Mouse (Mus musculus) ES-E14 (cell line): ENCODE results near the gene Lmtk2. TPM values are rescaled to one million over a fixed set of nuclear protein-coding genes. Genes with fewer than 3 reads are reported as not detected.

Experiments
- DNase-seq: peaks from one replicate; pipeline ENCODE4 v3.0.0-alpha.2; 2013; ENCODE audit warnings: low read depth, low spot score
- H3K27ac ChIP-seq: 2 replicates; pipeline ENCODE4 v1.5.1; 2012; ENCODE audit warnings: low read depth, mild to moderate bottlenecking, low read length, moderate library complexity, mixed read lengths; ENCODE audit not compliant: poor library complexity, insufficient read depth, severe bottlenecking
- H3K36me3 ChIP-seq: 2 replicates; pipeline ENCODE4 v1.6.1; 2012; ENCODE audit warnings: mild to moderate bottlenecking, low read length, moderate library complexity, mixed read lengths; ENCODE audit not compliant: control insufficient read depth, poor library complexity, insufficient read depth, severe bottlenecking
- H3K4me1 ChIP-seq, 2 experiments: fragments of 150-350 bp in 1 of 2; sonication (generic) in 1 of 2; 2 replicates each; pipeline ENCODE4 v1.6.1; 2012; ENCODE audit warnings: low read length in 2 of 2, mild to moderate bottlenecking in 1 of 2, mixed read lengths in 1 of 2; ENCODE audit not compliant: control insufficient read depth in 2 of 2, insufficient read depth in 2 of 2, poor library complexity in 1 of 2
- H3K4me3 ChIP-seq, 2 experiments: fragments of 150-350 bp in 1 of 2; sonication (generic) in 1 of 2; 2 replicates each; pipeline ENCODE4 v1.5.1; 2012; ENCODE audit warnings: low read length in 2 of 2, low read depth in 1 of 2, mild to moderate bottlenecking in 1 of 2, mixed read lengths in 1 of 2; ENCODE audit not compliant: insufficient read depth in 1 of 2, poor library complexity in 1 of 2, severe bottlenecking in 1 of 2
- H3K9ac ChIP-seq: 2 replicates; pipeline ENCODE4 v1.6.1; 2012; ENCODE audit warnings: low read depth, mild to moderate bottlenecking, low read length, mixed read lengths; ENCODE audit not compliant: poor library complexity, insufficient read depth, severe bottlenecking
- H3K9me3 ChIP-seq: fragments of 150-350 bp; sonication (generic); 2 replicates; pipeline ENCODE4 v1.6.1; 2012; ENCODE audit warnings: low read depth, mild to moderate bottlenecking, low read length; ENCODE audit not compliant: control insufficient read depth, insufficient read depth
- CHD2 ChIP-seq: IDR thresholded peaks from 2 replicates; pipeline ENCODE4 v1.6.1; 2014; ENCODE audit warnings: mild to moderate bottlenecking, low read depth, low read length, inconsistent platforms
- HCFC1 ChIP-seq: IDR thresholded peaks from 2 replicates; pipeline ENCODE4 v1.6.1; 2012; ENCODE audit warnings: low read length, inconsistent platforms, borderline replicate concordance; ENCODE audit not compliant: insufficient read depth
- MAFK ChIP-seq: IDR thresholded peaks from 2 replicates; pipeline ENCODE4 v1.6.1; 2014; ENCODE audit warnings: mild to moderate bottlenecking, low read depth, low read length, inconsistent platforms; ENCODE audit not compliant: insufficient read depth
- ZC3H11A ChIP-seq: IDR thresholded peaks from 2 replicates; pipeline ENCODE4 v1.6.1; 2012; ENCODE audit warnings: low read depth, mild to moderate bottlenecking, inconsistent platforms, low read length, borderline replicate concordance
- ZNF384 ChIP-seq: IDR thresholded peaks from 2 replicates; pipeline ENCODE4 v1.6.1; 2012; ENCODE audit warnings: low read depth, low read length, inconsistent platforms
- in situ Hi-C, 2 experiments: fragments of 600-800 bp; cut with MboI; formaldehyde crosslinking; loops; one replicate each; pipeline ENCODE4 v1.15.1; 2025; ENCODE audit warnings: low sequenced_read_pairs in 2 of 2, inconsistent platforms in 1 of 2; ENCODE audit not compliant: unreplicated experiment in 2 of 2
- total RNA-seq: library from RNA; depleted of rRNA; stranded (reverse); fragments of 300-350 nt; gene quantifications from 2 replicates; pipeline ENCODE4 v1.2.3, GENCODE M21; 2012

The Lmtk2 gene
- total RNA-seq, 1 experiment = 61.2 TPM

DNA sequence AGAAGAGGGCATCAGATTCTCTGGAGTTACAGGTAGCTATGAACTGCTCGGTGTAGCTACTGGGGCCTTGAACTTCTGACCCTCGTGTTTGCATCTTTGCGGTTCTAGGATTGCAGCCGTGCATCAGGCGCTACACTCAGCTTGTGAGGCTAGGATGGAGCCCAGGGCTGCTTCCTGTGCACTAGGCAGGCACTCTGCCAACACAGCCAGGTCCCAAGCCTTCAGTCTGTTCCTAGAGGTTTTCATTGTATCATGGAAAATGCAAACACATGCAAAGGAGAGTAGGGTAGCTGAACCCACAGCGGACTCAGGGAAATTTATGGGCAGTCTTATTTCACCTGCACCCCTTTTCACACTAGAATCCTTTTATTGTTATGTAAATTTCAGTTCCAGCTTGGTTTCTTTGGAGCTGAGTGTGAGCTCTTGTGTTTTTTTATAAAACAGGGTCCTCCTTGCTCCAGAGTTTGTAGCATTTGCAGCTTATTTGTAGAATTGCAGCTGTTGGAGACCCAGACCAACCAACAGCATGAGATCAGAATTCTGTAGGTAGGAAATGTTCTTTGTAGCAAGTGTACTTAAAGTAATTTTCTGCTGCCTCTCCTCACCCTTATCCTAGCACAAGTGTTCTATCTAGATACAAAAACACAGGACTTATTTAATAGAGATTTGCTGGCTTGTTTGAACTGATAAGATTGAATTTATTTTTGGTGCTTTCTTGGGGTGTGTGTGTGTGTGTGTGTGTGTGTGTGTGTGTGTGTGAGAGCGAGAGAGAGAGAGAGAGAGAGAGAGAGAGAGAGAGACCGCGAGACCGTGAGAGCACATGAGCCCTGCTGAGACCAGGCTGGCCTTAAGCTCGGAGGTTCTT is 12.6 kb downstream of the Lmtk2 start:
- Histone ChIP-seq H3K4me1 (peaks cover 4 to 28% of the 10 kb centered on the region in 2 experiments), H3K27ac (peak overlapping the region; percentile 60; the same call in 1 of the 2 replicates), H3K9ac (no peak overlapping the region), H3K9me3 (no peaks in the 10 kb centered on the region), H3K36me3 (peaks cover 6% of the 10 kb centered on the region; the same call in 1 of the 2 replicates), H3K4me3 (0 out of 4 replicates have a peak overlapping the region, but pooled peaks of 1 of the 2 experiments have one; percentile 7)
- TF ChIP-seq CHD2 = no peak
- TF ChIP-seq ZNF384 = peak; percentile 62; the same call in 1 of the 2 replicates
- in situ Hi-C loops = no loop called here
- DNase-seq = no peak

- H3K27ac ChIP-seq = no peak overlapping the region
- H3K9ac ChIP-seq = no peak overlapping the region
- in situ Hi-C loops = no loop called here
- no peaks in the 10 kb centered on the region for H3K9me3 ChIP-seq
- H3K4me3 ChIP-seq = no peak overlapping the region
- DNase-seq = no peak
- peaks cover 4 to 24% of the 10 kb centered on the region in 2 experiments for H3K4me1 ChIP-seq
- TF ChIP-seq ZNF384 (no peak), MAFK (no peak), HCFC1 (no peak), CHD2 (no peak), ZC3H11A (no peak)
- peaks cover 6% of the 10 kb centered on the region; the same call in 1 of the 2 replicates for H3K36me3 ChIP-seq
Measured at GRCm38 (mm10) chr5:144114068-144114467, 13.8 kb downstream of the Lmtk2 start.

DNA sequence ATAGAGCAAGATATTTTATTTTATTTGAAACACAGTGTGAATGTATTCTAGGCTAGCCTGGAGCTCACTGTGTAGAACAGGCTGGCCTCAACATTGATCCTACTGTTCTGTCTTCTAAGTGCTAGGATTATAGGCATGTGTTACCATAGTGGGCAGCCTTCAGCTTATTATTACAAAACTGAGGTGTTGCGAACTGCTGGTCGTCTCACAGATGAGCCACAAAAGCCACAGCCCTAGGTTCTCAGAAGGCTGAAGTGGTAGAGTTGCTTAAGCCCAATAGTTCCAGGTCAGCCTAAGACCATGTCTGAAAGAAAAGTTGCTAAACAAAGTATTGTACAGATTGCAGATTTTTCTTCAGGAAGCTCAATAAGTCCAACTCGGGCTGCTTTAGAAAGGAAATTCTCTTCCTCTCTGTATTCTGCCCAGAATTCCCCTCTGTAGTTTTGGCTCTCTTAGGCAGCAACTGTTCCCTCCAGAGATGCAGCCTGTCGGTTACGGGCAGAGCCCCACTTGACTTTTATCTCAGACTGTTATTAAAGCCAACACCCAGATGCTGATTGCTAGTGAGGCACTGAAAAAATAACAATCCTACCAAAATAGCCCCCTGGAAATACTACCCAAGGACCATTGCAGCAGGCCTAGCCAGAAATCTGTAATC is 14.9 kb downstream of the Lmtk2 start:
- no peak overlapping the region for H3K4me3 ChIP-seq
- no peak for DNase-seq
- peaks cover 6% of the 10 kb centered on the region; the same call in 1 of the 2 replicates for H3K36me3 ChIP-seq
- H3K4me1 ChIP-seq = peaks cover 4 to 23% of the 10 kb centered on the region in 2 experiments
- H3K27ac ChIP-seq = no peak overlapping the region
- TF ChIP-seq HCFC1 (no peak), MAFK (no peak), ZC3H11A (no peak), ZNF384 (no peak), CHD2 (no peak)
- H3K9ac ChIP-seq = no peak overlapping the region
- H3K9me3 ChIP-seq = no peaks in the 10 kb centered on the region
- in situ Hi-C loops = no loop called here

GRCm38 (mm10) chr5:144115628-144115977 is 15.4 kb downstream of the Lmtk2 start:
- Histone ChIP-seq H3K4me1 (peaks cover 4 to 23% of the 10 kb centered on the region in 2 experiments), H3K36me3 (peaks cover 6% of the 10 kb centered on the region; the same call in 1 of the 2 replicates), H3K4me3 (no peak overlapping the region), H3K27ac (no peak overlapping the region), H3K9ac (no peak overlapping the region), H3K9me3 (no peaks in the 10 kb centered on the region)
- no peak for DNase-seq
- TF ChIP-seq CHD2 = no peak
- TF ChIP-seq MAFK = no peak
- no peak for TF ChIP-seq ZC3H11A
- TF ChIP-seq ZNF384 = no peak
- TF ChIP-seq HCFC1 = no peak
- in situ Hi-C loops = no loop called here
